Mouse (Mus musculus) liver, embryonic 14.5 days (tissue): ENCODE measurements around the gene St6galnac3.

Experiments
- CTCF ChIP-seq: IDR thresholded peaks from 2 replicates; pipeline ENCODE4 v1.5.1; 2016; ENCODE audit warnings: antibody characterized with exemption, low read depth, control low read depth
- EP300 ChIP-seq: IDR thresholded peaks from 2 replicates; pipeline ENCODE4 v1.6.1; 2016; ENCODE audit warnings: antibody characterized with exemption, low read depth

DNA sequence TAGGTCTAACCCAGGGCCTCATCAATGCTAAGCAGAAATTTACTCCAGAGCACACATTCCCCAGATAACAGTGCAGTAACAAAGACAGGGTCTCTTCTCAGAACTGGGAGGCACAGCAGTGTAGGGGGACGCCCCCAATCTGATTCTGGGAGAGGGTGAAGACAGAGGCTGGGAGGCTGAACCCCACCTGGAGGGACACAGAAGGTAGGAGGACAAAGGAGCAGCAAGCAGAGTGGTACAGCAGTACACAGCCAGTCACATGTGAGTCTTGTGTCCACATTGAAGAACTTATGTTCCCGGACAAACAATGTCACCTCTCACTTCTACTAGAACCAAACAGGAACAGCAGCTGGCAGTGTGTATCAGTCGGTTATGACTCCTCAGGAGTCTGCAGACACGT lies 131.0 kb downstream of the St6galnac3 start:
- TF ChIP-seq CTCF = no peak
- TF ChIP-seq EP300 = no peak
